Mouse (Mus musculus) liver, adult 2 months (tissue): ENCODE results near the gene Cdk9.

Experiments
- CTCF ChIP-seq: fragments of 200-500 bp; IDR thresholded peaks from 2 replicates; pipeline ENCODE4 v1.5.1; 2011; ENCODE audit warnings: low read depth, low read length, control low read depth
- POLR2A ChIP-seq: fragments of 200-500 bp; IDR thresholded peaks from 2 replicates; pipeline ENCODE4 v1.6.1; 2011; ENCODE audit warnings: low read length, control low read depth; ENCODE audit not compliant: insufficient read depth; ENCODE audit errors: extremely low read depth

DNA sequence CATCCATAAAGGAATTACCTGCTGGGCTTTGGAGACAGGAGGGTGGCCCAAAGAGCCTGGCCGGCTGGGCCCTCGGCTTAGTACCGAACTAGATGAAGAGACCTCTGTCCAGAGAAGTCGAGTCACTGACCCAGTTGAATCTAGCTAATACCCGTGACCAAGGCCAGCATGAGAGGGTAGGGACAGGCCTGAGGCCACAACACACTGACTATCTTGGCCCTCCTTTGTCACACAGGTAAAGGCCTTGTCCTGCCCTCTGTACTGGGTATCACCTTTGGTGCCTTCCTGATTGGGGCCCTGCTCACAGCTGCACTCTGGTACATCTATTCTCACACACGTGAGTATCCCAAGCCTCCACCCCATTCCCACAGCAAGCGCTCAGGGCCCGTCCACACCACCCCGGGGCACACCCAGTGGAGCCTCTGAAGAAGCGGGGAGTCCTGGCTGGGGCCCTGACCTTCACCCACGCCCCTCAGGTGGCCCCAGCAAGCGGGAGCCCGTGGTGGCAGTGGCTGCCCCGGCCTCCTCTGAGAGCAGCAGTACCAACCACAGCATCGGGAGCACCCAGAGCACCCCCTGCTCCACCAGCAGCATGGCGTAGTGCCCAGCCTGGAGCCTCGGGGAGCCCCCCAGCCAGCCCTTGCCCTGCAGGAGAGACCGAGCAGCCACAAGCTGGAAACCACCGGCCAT, 31.8 kb downstream of the Cdk9 start:
- TF ChIP-seq POLR2A (no peak), CTCF (no peak)
